Mouse (Mus musculus) embryonic facial prominence, embryonic 11.5 days (tissue): Measurements from ENCODE around the gene Ass1. TPM values are rescaled to one million over a fixed set of nuclear protein-coding genes. Genes with fewer than 3 reads are reported as not detected.

Experiments
- ATAC-seq: fragments of 200-750 bp; cut with Nextera tagmentation; replicated peaks from 2 replicates; pipeline ENCODE4 v1.8.0; 2017; ENCODE audit warnings: low read depth; ENCODE audit not compliant: insufficient number of reproducible peaks, low FRiP score, low TSS enrichment
- DNase-seq: peaks from one replicate; pipeline ENCODE4 v3.0.0-alpha.2; 2015; ENCODE audit warnings: low spot score
- H3K27ac ChIP-seq: fragments of 300-500 bp; sonication (generic); replicated peaks from 2 replicates; pipeline ENCODE4 v1.5.1; 2014; ENCODE audit warnings: mild to moderate bottlenecking, low read depth, low read length, control low read depth
- H3K27me3 ChIP-seq: fragments of 300-500 bp; sonication (generic); 2 replicates; pipeline ENCODE4 v1.6.1; 2014; ENCODE audit warnings: mild to moderate bottlenecking, low read length, moderate library complexity, mixed read lengths; ENCODE audit not compliant: control insufficient read depth, insufficient read depth
- H3K36me3 ChIP-seq: fragments of 300-500 bp; sonication (generic); replicated peaks from 2 replicates; pipeline ENCODE4 v1.6.1; 2014; ENCODE audit warnings: low read depth, mild to moderate bottlenecking, low read length, moderate library complexity, mixed read lengths; ENCODE audit not compliant: control insufficient read depth, insufficient read depth
- H3K4me1 ChIP-seq: fragments of 300-500 bp; sonication (generic); 2 replicates; pipeline ENCODE4 v1.6.1; 2014; ENCODE audit warnings: low read length, mixed read lengths; ENCODE audit not compliant: control insufficient read depth, insufficient read depth
- H3K4me2 ChIP-seq: fragments of 300-500 bp; sonication (generic); 2 replicates; pipeline ENCODE4 v1.6.1; 2014; ENCODE audit warnings: low read depth, mild to moderate bottlenecking, control low read depth, low read length, moderate library complexity
- H3K4me3 ChIP-seq: fragments of 300-500 bp; sonication (generic); 2 replicates; pipeline ENCODE4 v1.5.1; 2014; ENCODE audit warnings: low read depth, low read length, control low read depth
- H3K9ac ChIP-seq: fragments of 300-500 bp; sonication (generic); replicated peaks from 2 replicates; pipeline ENCODE4 v1.6.1; 2014; ENCODE audit warnings: mild to moderate bottlenecking, control low read depth, low read length
- H3K9me3 ChIP-seq: fragments of 300-500 bp; sonication (generic); replicated peaks from 2 replicates; pipeline ENCODE4 v1.6.1; 2016; ENCODE audit warnings: mild to moderate bottlenecking, low read length, inconsistent platforms, mixed read lengths; ENCODE audit not compliant: control insufficient read depth
- WGBS: fragments of 180-500 bp; shearing (Covaris S2); extraction: QIAGEN DNeasy Blood & Tissue Kit; methylation state at CpG from one replicate; pipeline ENCODE4 v1.1.7; 2014; 5-methylcytosine and 5-hydroxymethylcytosine counted together
- polyA plus RNA-seq: library from polyadenylated mRNA; unstranded; fragments of >200 nt; fragmentation: Nextera tagmentation; extraction: Ambion mirVana; gene quantifications from 2 replicates; pipeline ENCODE4 v1.2.1, GENCODE M21; 2014

The Ass1 gene
- polyA plus RNA-seq, 1 experiment from 2014 or later: 11.2 TPM

GRCm38 (mm10) chr2:31460920-31461319, 9.1 kb upstream of the Ass1 start:
- ATAC-seq (no peak), DNase-seq (no peak)
- Histone ChIP-seq H3K27ac (no peak overlapping the region), H3K4me1 (no peaks in the 10 kb centered on the region), H3K27me3 (peaks cover 18% of the 10 kb centered on the region), H3K36me3 (no peaks in the 10 kb centered on the region), H3K9ac (no peak overlapping the region), H3K9me3 (no peaks in the 10 kb centered on the region), H3K4me2 (no peak overlapping the region), H3K4me3 (no peak overlapping the region)
- 82% methylated on average over 7 of the region's 7 CpGs for WGBS

- peaks cover 18% of the 10 kb centered on the region for H3K27me3 ChIP-seq
- H3K36me3 ChIP-seq: no peaks in the 10 kb centered on the region
- DNase-seq (no peak), ATAC-seq (no peak)
- no peak overlapping the region for H3K27ac ChIP-seq
- WGBS: 38% methylated on average over 8 of the region's 8 CpGs
- H3K9me3 ChIP-seq: no peaks in the 10 kb centered on the region
- no peaks in the 10 kb centered on the region for H3K4me1 ChIP-seq
- H3K4me2 ChIP-seq: no peak overlapping the region
- no peak overlapping the region for H3K4me3 ChIP-seq
- no peak overlapping the region for H3K9ac ChIP-seq
These were observed 8.0 kb upstream of the Ass1 start for GRCm38 (mm10) chr2:31462051-31462450.

DNA sequence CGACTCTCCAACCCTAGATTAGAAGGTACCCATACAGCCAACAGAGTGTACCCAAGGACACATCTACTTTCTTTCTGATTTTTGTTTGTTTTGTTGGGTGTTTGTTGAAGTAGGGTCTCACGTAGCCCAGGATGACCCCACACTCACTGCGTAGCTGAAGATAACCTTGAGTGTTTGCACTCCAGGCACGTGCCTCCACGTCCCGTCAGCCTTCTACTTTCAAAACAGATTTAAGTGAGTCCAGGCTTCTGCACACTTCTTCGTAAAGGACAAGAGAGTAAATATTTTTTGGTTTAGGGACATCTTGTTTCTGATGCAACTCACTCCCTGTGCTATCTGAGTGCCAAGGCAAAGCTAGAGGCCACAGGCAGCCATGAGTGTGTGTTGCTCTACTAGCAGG, 6.8 kb upstream of the Ass1 start:
- DNase-seq (no peak), ATAC-seq (no peak)
- Histone ChIP-seq H3K36me3 (no peaks in the 10 kb centered on the region), H3K27ac (no peak overlapping the region), H3K9ac (no peak overlapping the region), H3K4me3 (no peak overlapping the region), H3K9me3 (no peaks in the 10 kb centered on the region), H3K4me1 (no peaks in the 10 kb centered on the region), H3K27me3 (peaks cover 18% of the 10 kb centered on the region), H3K4me2 (no peak overlapping the region)
- 75% methylated on average over 7 of the region's 7 CpGs for WGBS

DNA sequence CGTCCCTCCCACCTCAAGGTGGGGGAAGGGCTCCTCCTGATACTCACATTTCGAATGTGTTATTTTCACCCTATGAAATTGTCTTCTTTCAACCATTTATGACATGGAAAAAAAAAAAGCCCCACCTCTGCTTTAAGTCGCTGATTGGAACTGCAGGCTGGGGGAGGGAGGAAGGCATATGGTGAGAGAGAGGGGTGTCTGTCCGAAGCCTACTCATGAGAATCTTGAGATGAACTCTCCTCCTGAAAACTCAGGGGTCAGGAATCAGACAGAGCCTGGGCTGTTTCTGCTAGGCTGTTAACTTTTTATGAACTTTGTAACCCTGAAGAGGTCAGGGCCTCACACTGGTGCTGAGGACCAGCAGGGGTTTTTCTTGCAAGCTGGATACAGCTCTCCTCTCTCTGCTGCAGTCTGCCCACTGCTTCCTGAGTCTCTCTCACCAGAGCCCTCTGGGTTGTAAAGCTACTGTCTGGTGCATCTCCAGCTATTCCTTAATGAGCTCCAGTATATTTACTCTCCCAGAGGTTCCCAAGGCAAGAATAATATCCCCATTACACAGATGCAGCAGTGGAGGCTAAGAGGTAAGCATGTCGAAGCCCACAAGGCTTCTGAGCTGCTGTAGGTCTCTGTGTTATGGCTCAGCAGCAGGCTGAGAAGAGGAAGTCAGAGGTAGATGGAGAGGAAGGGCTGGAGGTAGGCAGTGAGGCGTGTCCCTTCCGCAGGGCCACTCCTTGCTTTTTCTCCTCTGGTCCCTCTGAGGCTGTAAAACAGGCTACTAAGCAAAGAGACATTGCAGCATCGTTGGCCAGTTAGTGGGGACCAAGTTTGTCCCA, 6.1 kb upstream of the Ass1 start:
- H3K27ac ChIP-seq: no peak overlapping the region
- DNase-seq (no peak), ATAC-seq (no peak)
- WGBS: 51% methylated on average over 8 of the region's 8 CpGs
- H3K9me3 ChIP-seq: no peaks in the 10 kb centered on the region
- H3K27me3 ChIP-seq: peaks cover 17% of the 10 kb centered on the region
- no peak overlapping the region for H3K9ac ChIP-seq
- no peaks in the 10 kb centered on the region for H3K4me1 ChIP-seq
- H3K4me2 ChIP-seq: no peak overlapping the region
- no peaks in the 10 kb centered on the region for H3K36me3 ChIP-seq
- H3K4me3 ChIP-seq: no peak overlapping the region

- Histone ChIP-seq H3K4me2 (no peak overlapping the region), H3K36me3 (no peaks in the 10 kb centered on the region), H3K27ac (no peak overlapping the region), H3K4me3 (no peak overlapping the region), H3K9ac (no peak overlapping the region), H3K27me3 (peaks cover 20% of the 10 kb centered on the region), H3K4me1 (no peaks in the 10 kb centered on the region; the same call in 1 of the 2 replicates), H3K9me3 (no peaks in the 10 kb centered on the region)
- 67% methylated on average over 6 of the region's 6 CpGs for WGBS
- DNase-seq (no peak), ATAC-seq (no peak)
These were observed 5.5 kb upstream of the Ass1 start for GRCm38 (mm10) chr2:31464529-31464910.

GRCm38 (mm10) chr2:31467457-31467856, 2.5 kb upstream of the Ass1 start:
- H3K27me3 ChIP-seq: peaks cover 26% of the 10 kb centered on the region
- 84% methylated on average over 1 of the region's 1 CpGs for WGBS

DNA sequence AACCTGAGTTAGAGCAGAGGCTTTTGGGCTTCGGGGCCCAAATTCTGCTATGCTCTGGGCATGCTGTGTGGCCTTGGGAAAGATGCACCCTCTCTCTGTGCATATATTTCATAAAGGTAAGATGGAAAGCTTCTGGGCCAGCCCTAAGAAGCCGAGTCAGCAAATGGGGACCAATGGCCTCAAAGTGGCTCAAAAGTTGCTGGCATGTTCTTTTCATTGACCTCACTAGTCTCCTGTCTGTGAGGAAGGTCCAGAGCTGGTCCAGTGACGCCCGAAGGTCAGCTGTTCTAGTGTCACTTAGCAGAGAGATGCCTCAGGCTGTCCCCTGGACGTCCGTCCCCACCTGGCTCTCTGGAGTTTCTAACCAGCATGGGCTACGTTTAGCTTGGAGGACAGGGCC, 1.1 kb upstream of the Ass1 start:
- H3K4me3 ChIP-seq: no peak overlapping the region
- H3K9ac ChIP-seq: no peak overlapping the region
- WGBS: 69% methylated on average over 7 of the region's 7 CpGs
- H3K9me3 ChIP-seq: no peaks in the 10 kb centered on the region
- no peak overlapping the region for H3K4me2 ChIP-seq
- H3K4me1 ChIP-seq: peaks cover 13% of the 10 kb centered on the region
- DNase-seq (no peak), ATAC-seq (no peak)
- H3K27ac ChIP-seq: no peak overlapping the region
- no peaks in the 10 kb centered on the region for H3K36me3 ChIP-seq
- peaks cover 26% of the 10 kb centered on the region for H3K27me3 ChIP-seq

More at GRCm38 (mm10) chr2:31467457-31467856, 2.5 kb upstream of the Ass1 start:
- Histone ChIP-seq H3K36me3 (no peaks in the 10 kb centered on the region), H3K4me3 (no peak overlapping the region), H3K4me2 (no peak overlapping the region), H3K4me1 (peaks cover 13% of the 10 kb centered on the region), H3K9ac (no peak overlapping the region), H3K27ac (no peak overlapping the region), H3K9me3 (no peaks in the 10 kb centered on the region)
- ATAC-seq (no peak), DNase-seq (no peak)

DNA sequence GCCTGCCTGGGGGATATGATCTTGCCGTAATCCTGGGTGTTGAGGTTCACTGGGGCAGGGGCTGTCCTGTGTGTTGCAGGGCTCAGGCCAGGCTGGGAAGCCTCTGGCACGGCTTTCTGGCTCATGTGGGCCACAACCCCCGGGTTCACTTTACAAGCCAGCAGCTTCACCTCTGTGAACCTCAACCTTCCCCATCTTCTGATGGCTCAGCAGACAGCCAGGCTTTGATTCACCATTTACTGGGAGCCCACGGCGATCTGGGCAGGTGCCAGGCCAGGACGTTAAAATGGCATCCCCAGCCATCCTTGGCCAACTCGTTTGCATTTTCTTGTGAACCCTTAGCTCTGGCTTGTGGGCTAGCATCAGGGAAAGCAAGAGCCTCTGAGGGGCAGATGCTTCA, 527 bp upstream of the Ass1 start:
- Histone ChIP-seq H3K9me3 (no peaks in the 10 kb centered on the region), H3K9ac (peak overlapping the region; percentile 7; the same call in 1 of the 2 replicates), H3K36me3 (no peaks in the 10 kb centered on the region), H3K4me2 (peak overlapping the region; percentile 91), H3K4me3 (peak overlapping the region; percentile 42), H3K27me3 (peaks cover 26% of the 10 kb centered on the region), H3K27ac (no peak overlapping the region), H3K4me1 (peaks cover 13% of the 10 kb centered on the region)
- no peak for ATAC-seq
- no peak for DNase-seq
- 24% methylated on average over 7 of the region's 7 CpGs for WGBS
